Mouse (Mus musculus) heart, postnatal 0 days (tissue): ENCODE results near the gene Gstm1.

ENCODE experiments used
- CTCF ChIP-seq: IDR thresholded peaks from 2 replicates; pipeline ENCODE4 v1.5.1; 2016; ENCODE audit warnings: antibody characterized with exemption, control low read depth, low read depth
- EP300 ChIP-seq: IDR thresholded peaks from 2 replicates; pipeline ENCODE4 v1.6.1; 2016; ENCODE audit warnings: antibody characterized with exemption, low read depth

DNA sequence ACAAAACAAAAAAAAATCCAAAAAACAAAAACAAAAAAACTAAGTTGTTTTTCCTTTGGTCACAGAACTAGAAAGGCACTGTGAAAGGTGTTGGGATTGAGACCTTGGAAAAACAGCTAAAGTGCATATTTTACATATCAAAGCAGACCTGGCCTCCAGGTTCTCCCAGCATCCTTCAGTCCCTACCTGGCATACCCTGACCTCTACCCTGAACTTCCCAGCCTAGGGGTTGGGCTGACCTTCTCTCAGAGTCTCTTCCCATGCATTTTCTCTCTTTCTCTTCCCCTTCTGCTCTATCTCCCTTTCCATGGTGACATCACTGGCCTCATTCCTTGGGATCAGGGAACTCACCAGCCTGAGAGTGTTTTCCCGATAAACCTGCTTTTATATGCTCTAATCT lies 52.2 kb downstream of the Gstm1 start:
- TF ChIP-seq CTCF, result no peak
- TF ChIP-seq EP300, result no peak
